Mouse (Mus musculus) T-cell, adult 2 months (primary cell): Measurements from ENCODE around the gene Lrrtm4.

Source experiments
- DNase-seq: peaks from one replicate; pipeline ENCODE4 v3.0.0; 2022; ENCODE audit warnings: low spot score

Gene Lrrtm4

GRCm38 (mm10) chr6:80328391-80328790, 309.7 kb downstream of the Lrrtm4 start:
- no peak for DNase-seq

GRCm38 (mm10) chr6:80331751-80332150, 313.1 kb downstream of the Lrrtm4 start:
- DNase-seq, result no peak

GRCm38 (mm10) chr6:80352307-80352706, 333.6 kb downstream of the Lrrtm4 start:
- no peak for DNase-seq

- no peak for DNase-seq
Measured at GRCm38 (mm10) chr6:80357092-80357491, 338.4 kb downstream of the Lrrtm4 start.

- DNase-seq, result no peak
Measured at GRCm38 (mm10) chr6:80363593-80363992, 344.9 kb downstream of the Lrrtm4 start.

- DNase-seq, result no peak
Measured at GRCm38 (mm10) chr6:80366532-80366931, 347.9 kb downstream of the Lrrtm4 start.

- DNase-seq, result no peak
Measured at GRCm38 (mm10) chr6:80389571-80389970, 370.9 kb downstream of the Lrrtm4 start.

- DNase-seq, result no peak
Measured at GRCm38 (mm10) chr6:80406757-80407156, 388.1 kb downstream of the Lrrtm4 start.

- no peak for DNase-seq
Measured at GRCm38 (mm10) chr6:80440135-80440534, 421.5 kb downstream of the Lrrtm4 start.

GRCm38 (mm10) chr6:80470546-80470945, 451.9 kb downstream of the Lrrtm4 start:
- DNase-seq, result no peak

- DNase-seq, result no peak
Measured at GRCm38 (mm10) chr6:80476153-80476552, 457.5 kb downstream of the Lrrtm4 start.

- DNase-seq, result no peak
Measured at GRCm38 (mm10) chr6:80545017-80545416, 526.3 kb downstream of the Lrrtm4 start.

- DNase-seq, result no peak
Measured at GRCm38 (mm10) chr6:80549907-80550306, 531.2 kb downstream of the Lrrtm4 start.

- no peak for DNase-seq
Measured at GRCm38 (mm10) chr6:80553398-80553797, 534.7 kb downstream of the Lrrtm4 start.

- no peak for DNase-seq
Measured at GRCm38 (mm10) chr6:80554991-80555390, 536.3 kb downstream of the Lrrtm4 start.

GRCm38 (mm10) chr6:80577227-80577626, 558.5 kb downstream of the Lrrtm4 start:
- no peak for DNase-seq

- no peak for DNase-seq
Measured at GRCm38 (mm10) chr6:80582225-80582624, 563.5 kb downstream of the Lrrtm4 start.

- DNase-seq, result no peak
Measured at GRCm38 (mm10) chr6:80589776-80590175, 571.1 kb downstream of the Lrrtm4 start.

- DNase-seq, result no peak
Measured at GRCm38 (mm10) chr6:80619508-80619907, 600.8 kb downstream of the Lrrtm4 start.

- no peak for DNase-seq
Measured at GRCm38 (mm10) chr6:80622676-80623334, 604.1 kb downstream of the Lrrtm4 start.

GRCm38 (mm10) chr6:80625509-80625908, 606.8 kb downstream of the Lrrtm4 start:
- DNase-seq, result no peak

GRCm38 (mm10) chr6:80662729-80663128, 644.1 kb downstream of the Lrrtm4 start:
- DNase-seq, result no peak

- DNase-seq, result no peak
Measured at GRCm38 (mm10) chr6:80664039-80664438, 645.4 kb downstream of the Lrrtm4 start.

- DNase-seq, result no peak
Measured at GRCm38 (mm10) chr6:80704183-80704582, 685.5 kb downstream of the Lrrtm4 start.
